Mouse (Mus musculus): ENCODE data around the gene Pllp.

The Pllp gene

GRCm38 (mm10) chr8:94654994-94655393 is 41.1 kb downstream of the Pllp start:
- no peak for DNase-seq (ENCODE audit: extremely low read depth, low read depth)

DNA sequence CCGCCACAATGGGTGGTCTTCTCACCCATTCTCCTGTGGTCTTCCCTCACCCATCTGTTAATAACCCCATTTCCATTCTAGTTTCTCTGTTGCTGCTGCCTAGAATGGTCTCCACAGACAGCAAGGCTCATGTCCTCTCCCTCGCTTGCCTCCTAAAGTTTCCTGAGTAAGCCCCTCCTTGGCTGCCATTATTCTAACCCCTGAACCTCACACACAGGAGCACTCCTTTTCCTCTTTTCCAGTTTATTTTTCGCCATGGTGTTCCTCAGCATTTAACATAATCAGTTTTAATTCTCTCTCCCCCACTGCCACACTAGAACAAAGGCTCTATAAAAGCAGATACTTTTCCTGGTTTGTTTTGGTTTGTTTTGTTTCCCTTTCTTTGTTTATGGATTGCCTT is 43.1 kb downstream of the Pllp start:
- DNase-seq (ENCODE audit: extremely low read depth, low read depth), result no peak

GRCm38 (mm10) chr8:94649496-94649895 is 46.6 kb downstream of the Pllp start:
- DNase-seq (ENCODE audit: extremely low read depth, low read depth), result no peak

GRCm38 (mm10) chr8:94646165-94646564 is 49.9 kb downstream of the Pllp start:
- no peak for DNase-seq (ENCODE audit: extremely low read depth, low read depth)

GRCm38 (mm10) chr8:94645202-94645601 is 50.9 kb downstream of the Pllp start:
- peak; percentile 56 for DNase-seq (ENCODE audit: extremely low read depth, low read depth)

- no peak for DNase-seq (ENCODE audit: extremely low read depth, low read depth)
Measured at GRCm38 (mm10) chr8:94641938-94642337, 54.1 kb downstream of the Pllp start.

DNA sequence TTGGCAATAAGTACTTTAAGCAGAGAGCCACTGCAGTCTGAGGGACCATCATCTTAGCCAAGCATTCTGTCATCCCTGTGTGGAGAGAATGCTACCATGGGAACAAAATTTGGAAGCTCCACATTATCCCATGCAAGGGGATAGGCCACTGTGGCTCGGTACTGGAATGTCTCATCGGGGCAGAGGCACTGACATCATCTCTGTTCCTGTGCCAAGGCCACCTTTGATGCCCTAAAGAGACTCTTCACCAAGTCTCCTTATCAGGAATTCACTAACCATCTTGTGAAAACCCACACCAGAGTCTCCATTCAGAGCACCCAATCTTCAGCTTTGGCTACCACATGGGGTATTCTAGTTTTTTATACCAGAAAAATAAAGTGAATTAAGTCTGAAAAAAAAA is 54.9 kb downstream of the Pllp start:
- DNase-seq (ENCODE audit: extremely low read depth, low read depth), result no peak

DNA sequence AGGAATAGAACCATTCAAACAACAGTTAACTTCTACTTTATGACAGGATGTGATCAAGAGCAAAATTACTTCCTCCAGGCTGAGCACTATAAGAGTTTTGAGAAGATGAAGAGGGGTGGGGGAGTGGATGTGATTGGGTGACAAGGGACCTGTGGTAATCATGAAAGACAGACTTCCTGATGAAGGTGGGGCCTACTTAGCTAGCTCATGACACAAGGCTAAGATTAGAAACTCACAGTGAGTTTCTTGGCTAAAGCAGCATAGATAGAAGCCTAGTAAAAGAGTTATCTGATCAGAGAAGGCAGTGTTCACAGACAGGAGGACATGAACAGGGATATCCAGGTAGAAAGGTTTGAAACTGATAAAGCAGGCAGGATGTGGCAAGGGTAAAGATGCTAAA is 61.9 kb downstream of the Pllp start:
- DNase-seq (ENCODE audit: extremely low read depth, low read depth), result peak; percentile 98

DNA sequence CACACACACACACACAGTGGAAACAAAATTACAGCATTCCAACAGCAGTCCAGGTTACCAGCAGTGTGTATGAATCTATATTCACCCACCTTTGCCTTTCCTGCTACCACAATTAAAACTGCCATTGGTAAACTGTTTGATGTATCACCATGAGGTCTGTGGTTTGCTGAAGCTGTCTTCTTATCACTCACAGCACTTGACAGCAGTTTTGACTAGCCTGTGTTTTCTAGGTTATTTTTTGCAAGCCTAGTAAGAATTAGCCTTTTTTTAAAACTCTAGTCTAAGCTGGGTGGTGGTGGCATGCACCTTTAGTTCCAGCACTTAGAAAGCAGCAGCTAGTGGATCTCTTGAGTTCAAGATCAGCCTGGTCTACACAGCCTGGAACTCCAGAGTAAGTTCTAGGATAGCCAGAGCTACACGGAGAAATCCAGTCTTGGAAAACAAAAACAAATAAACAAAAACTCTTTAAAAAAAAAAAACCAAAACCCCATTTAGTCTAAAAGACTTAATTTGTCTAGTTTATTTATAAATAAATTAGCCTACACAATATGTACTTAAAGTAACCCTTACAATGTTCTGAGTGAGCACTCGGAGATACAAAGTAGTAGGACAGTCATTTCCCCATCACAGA is 62.4 kb downstream of the Pllp start:
- peak; percentile 60 for DNase-seq (ENCODE audit: extremely low read depth, low read depth)

Measured in MEL-GATA-1-ER (cell line).